Mouse (Mus musculus): Measurements from ENCODE around the gene Ap5m1. TPM values are rescaled to one million over a fixed set of nuclear protein-coding genes. Genes with fewer than 3 reads are reported as not detected.
A peak's percentile ranks its signal among the peaks of the same experiment; 100 is the strongest.

Gene Ap5m1
- polyA plus RNA-seq (2012; rRNA removed) = 17.9 and 21.2 TPM in 2 replicates

DNA sequence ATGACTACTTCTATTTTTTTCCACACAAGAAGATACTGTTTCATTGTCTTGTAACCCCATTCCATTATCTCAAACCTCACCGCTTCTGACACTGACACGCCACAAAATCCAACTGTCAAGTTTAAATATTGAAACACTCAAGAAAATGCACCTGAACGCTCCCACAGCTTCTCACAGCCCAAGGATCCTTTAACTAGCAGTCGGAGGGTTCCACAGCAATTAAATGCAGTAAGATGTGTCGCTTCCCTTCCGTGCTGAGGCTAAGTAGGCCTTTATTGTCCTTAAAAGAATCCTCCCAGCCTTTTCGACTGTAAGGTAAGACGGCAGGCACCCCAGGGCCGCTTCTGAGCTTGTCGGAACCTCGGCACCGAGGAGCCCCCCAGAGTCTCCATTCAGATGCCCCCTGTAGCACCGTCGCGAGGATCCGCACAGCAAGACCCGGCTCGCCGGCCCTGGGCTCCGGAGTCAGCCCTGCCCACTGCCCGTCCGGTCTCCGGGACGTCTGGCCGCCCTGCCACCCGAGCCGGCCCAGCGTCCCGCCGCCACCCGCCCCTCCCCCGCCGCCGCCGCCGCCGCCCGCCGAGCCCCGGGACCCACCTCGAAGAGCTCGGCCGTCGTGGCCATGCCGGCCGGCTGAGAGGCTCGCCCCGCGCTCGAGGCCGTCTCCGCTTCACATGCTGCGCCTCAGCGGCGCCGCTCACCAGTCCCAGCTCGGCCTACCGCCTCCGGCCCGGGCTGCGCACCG, at the start of gene Ap5m1:
Ap5m1 (plus strand) TSS at position 569 of the 745 bp plus-strand sequence.
- H3K36me3 ChIP-seq (ENCODE audit: control insufficient read depth, insufficient read depth, low read length) = no peaks in the 10 kb centered on the region
- H3K4me3 ChIP-seq (ENCODE audit: insufficient read depth, low read depth, low read length) = peak within 1 kb of the TSS; percentile 86
- under 1% methylated on average over 51 of the region's 62 CpGs for WGBS
- no peaks in the 10 kb centered on the region; the same call in 1 of the 2 replicates for H3K4me1 ChIP-seq (ENCODE audit: control insufficient read depth, insufficient read depth, low read length)
- TF ChIP-seq POLR2A (IDR thresholded peaks at IDR 0.05; ENCODE audit: low read depth, low read length) (no peak), CTCF (conservative IDR thresholded peaks at IDR 0.05; ENCODE audit: insufficient read depth, insufficient read length, low read depth, low read length) (no peak)
- H3K27ac ChIP-seq (ENCODE audit: insufficient read depth, low read depth, low read length) = peak within 1 kb of the TSS; percentile 94
- peak; percentile 3 for DNase-seq
- H3K27me3 ChIP-seq (replicated peaks; ENCODE audit: control insufficient read depth, insufficient read depth, low read length) = no peaks in the 10 kb centered on the region

DNA sequence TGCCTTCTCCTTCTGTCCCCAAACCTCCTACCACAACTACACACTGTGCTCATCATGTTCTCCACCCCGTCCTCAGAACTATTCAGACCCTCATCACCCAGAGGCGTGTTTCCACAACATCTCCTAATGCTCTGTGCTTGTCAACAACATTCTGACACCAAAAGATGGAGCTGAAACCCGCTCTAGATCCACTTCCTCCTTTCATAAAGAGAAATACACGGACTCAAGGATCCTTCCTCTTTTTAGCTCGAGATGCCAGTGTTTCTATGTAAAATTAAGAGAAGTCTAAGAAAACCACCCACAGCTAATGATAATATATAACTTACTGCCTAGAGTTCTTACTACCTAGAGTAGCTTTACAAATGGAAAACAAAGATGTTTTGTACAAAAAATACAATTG, 46.1 kb upstream of the Ap5m1 start:
- no peak for DNase-seq
- Histone ChIP-seq H3K4me3 (ENCODE audit: insufficient read depth, low read depth, low read length) (no peak overlapping the region), H3K4me1 (ENCODE audit: control insufficient read depth, insufficient read depth, low read length) (no peaks in the 10 kb centered on the region), H3K27ac (ENCODE audit: insufficient read depth, low read depth, low read length) (no peak overlapping the region), H3K36me3 (ENCODE audit: control insufficient read depth, insufficient read depth, low read length) (no peaks in the 10 kb centered on the region; the same call in 1 of the 2 replicates), H3K27me3 (replicated peaks; ENCODE audit: control insufficient read depth, insufficient read depth, low read length) (no peaks in the 10 kb centered on the region)
- TF ChIP-seq CTCF (conservative IDR thresholded peaks at IDR 0.05; ENCODE audit: insufficient read depth, insufficient read length, low read depth, low read length) = no peak
- no peak for TF ChIP-seq POLR2A (IDR thresholded peaks at IDR 0.05; ENCODE audit: low read depth, low read length)
- WGBS = 90% methylated on average over 5 of the region's 5 CpGs

DNA sequence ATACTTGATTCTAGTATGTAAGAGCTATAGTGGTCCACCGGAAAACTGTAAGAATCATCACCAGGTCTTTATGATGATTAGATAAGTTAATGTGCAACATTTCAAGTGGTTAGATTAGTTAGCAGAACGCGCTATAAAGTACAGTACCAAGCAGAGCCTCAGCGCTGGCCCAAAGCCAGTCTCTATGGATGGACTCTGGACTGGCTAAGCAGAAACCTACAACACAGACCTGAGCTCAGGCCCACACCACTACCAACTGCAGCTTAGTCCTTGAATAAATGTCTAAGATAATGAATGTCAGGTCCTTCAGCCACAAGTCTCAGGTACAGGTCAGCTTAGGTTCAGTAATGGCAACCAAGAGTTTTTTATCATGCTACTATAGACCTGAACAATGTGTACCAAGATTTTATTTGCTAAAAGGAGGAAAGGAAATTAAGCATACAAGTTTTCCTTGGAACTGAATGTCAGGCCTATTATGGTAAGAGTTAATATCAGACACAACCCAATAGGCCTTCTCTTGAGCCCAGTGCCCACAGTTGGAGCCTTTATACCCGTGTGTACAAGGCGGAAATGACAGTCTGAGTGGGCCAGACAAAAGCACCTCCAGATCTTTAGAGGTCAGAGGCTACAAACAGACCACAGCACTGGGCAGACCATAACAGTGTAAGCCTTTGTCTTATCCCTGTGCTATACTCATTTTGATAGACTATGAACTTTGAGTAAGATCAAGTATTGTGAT, 38.7 kb upstream of the Ap5m1 start:
- H3K4me3 ChIP-seq (ENCODE audit: insufficient read depth, low read depth, low read length) = no peak overlapping the region
- peak; percentile 17 for DNase-seq
- no peaks in the 10 kb centered on the region for H3K4me1 ChIP-seq (ENCODE audit: control insufficient read depth, insufficient read depth, low read length)
- no peaks in the 10 kb centered on the region for H3K27me3 ChIP-seq (replicated peaks; ENCODE audit: control insufficient read depth, insufficient read depth, low read length)
- 71% methylated on average over 6 of the region's 6 CpGs for WGBS
- no peak overlapping the region for H3K27ac ChIP-seq (ENCODE audit: insufficient read depth, low read depth, low read length)
- no peak for TF ChIP-seq POLR2A (IDR thresholded peaks at IDR 0.05; ENCODE audit: low read depth, low read length)
- no peaks in the 10 kb centered on the region for H3K36me3 ChIP-seq (ENCODE audit: control insufficient read depth, insufficient read depth, low read length)

DNA sequence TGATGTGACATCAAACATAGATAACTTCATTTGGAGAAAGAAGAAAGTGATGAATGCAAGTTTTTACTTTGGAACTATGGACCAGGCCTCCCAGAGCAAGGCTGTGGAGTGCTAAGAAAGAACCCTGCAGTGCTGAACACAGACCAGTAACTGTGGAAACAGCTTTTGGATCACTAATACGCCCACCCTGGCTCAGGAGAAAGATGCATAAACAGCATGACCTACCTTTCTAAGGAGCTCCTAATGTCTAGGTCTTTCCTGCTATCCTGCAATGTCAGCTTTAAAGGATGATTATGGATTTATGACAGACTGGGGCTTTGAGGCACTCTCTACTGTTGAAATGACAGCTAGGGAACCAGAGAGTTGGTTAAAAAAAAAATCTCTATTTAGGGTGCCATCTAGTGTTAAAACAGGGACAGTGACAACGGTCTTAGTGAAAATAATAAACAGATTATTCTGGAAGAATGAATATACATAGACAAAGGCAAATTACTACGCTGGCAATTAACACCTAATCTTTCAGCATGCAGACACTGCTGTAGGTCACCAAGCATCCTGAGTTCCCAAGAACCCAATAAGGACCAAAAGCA, 38.0 kb upstream of the Ap5m1 start:
- DNase-seq = no peak
- WGBS = 82% methylated on average over 3 of the region's 3 CpGs
- 0 out of 2 replicates have a peak, but pooled peaks cover 1% of the 10 kb centered on the region for H3K36me3 ChIP-seq (ENCODE audit: control insufficient read depth, insufficient read depth, low read length)
- H3K27me3 ChIP-seq (replicated peaks; ENCODE audit: control insufficient read depth, insufficient read depth, low read length) = no peaks in the 10 kb centered on the region
- H3K4me3 ChIP-seq (ENCODE audit: insufficient read depth, low read depth, low read length) = no peak overlapping the region
- no peaks in the 10 kb centered on the region for H3K4me1 ChIP-seq (ENCODE audit: control insufficient read depth, insufficient read depth, low read length)
- TF ChIP-seq POLR2A (IDR thresholded peaks at IDR 0.05; ENCODE audit: low read depth, low read length) (no peak), CTCF (conservative IDR thresholded peaks at IDR 0.05; ENCODE audit: insufficient read depth, insufficient read length, low read depth, low read length) (no peak)
- no peak overlapping the region for H3K27ac ChIP-seq (ENCODE audit: insufficient read depth, low read depth, low read length)

DNA sequence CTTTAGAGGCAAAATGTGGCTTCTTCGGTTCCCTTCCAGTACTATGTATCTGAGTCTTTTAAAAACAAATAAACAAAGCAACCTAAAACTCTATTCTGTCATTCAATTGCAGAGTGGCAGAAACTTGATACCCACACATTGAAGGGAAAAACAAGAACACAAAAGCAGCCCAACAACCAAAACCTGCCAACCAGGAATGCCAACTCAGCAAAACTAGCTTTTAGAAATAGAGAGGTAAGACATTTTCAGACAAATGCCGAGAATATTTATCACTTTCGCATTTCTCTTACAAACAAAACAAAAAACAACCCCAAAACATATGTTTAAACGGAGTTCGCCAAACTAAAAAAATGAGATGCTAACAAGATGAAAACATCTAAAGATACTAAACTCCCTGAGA, 36.9 kb upstream of the Ap5m1 start:
- H3K27ac ChIP-seq (ENCODE audit: insufficient read depth, low read depth, low read length) = no peak overlapping the region
- H3K36me3 ChIP-seq (ENCODE audit: control insufficient read depth, insufficient read depth, low read length) = peaks cover 1% of the 10 kb centered on the region; the same call in 1 of the 2 replicates
- no peak for DNase-seq
- no peak overlapping the region for H3K4me3 ChIP-seq (ENCODE audit: insufficient read depth, low read depth, low read length)
- WGBS = 93% methylated on average over 5 of the region's 5 CpGs
- no peaks in the 10 kb centered on the region for H3K4me1 ChIP-seq (ENCODE audit: control insufficient read depth, insufficient read depth, low read length)
- TF ChIP-seq POLR2A (IDR thresholded peaks at IDR 0.05; ENCODE audit: low read depth, low read length) = no peak
- no peak for TF ChIP-seq CTCF (conservative IDR thresholded peaks at IDR 0.05; ENCODE audit: insufficient read depth, insufficient read length, low read depth, low read length)
- no peaks in the 10 kb centered on the region for H3K27me3 ChIP-seq (replicated peaks; ENCODE audit: control insufficient read depth, insufficient read depth, low read length)

DNA sequence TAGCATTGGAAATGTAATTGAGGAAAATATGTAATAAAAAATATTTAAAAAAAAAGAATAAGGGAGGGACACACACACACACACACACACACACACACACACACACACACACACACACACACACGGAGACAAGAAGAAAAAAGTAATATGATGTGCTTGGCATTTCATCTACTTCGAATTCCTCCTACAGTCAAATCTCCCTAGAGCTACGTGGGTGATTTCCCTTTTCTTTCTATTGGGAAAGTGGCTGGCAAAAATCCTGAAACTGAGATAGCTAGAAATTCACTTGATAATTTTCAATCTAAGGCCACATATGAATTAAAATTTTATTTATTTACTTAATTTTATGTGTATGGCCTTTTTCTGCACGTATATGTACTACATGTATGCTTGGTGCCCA, 20.3 kb upstream of the Ap5m1 start:
- H3K36me3 ChIP-seq (ENCODE audit: control insufficient read depth, insufficient read depth, low read length) = no peaks in the 10 kb centered on the region; the same call in 1 of the 2 replicates
- H3K27me3 ChIP-seq (replicated peaks; ENCODE audit: control insufficient read depth, insufficient read depth, low read length) = no peaks in the 10 kb centered on the region
- H3K4me3 ChIP-seq (ENCODE audit: insufficient read depth, low read depth, low read length) = no peak overlapping the region
- H3K27ac ChIP-seq (ENCODE audit: insufficient read depth, low read depth, low read length) = no peak overlapping the region
- TF ChIP-seq CTCF (conservative IDR thresholded peaks at IDR 0.05; ENCODE audit: insufficient read depth, insufficient read length, low read depth, low read length) = no peak
- TF ChIP-seq POLR2A (IDR thresholded peaks at IDR 0.05; ENCODE audit: low read depth, low read length) = no peak
- DNase-seq = no peak
- WGBS = 95% methylated on average over 4 of the region's 4 CpGs
- H3K4me1 ChIP-seq (ENCODE audit: control insufficient read depth, insufficient read depth, low read length) = no peaks in the 10 kb centered on the region

DNA sequence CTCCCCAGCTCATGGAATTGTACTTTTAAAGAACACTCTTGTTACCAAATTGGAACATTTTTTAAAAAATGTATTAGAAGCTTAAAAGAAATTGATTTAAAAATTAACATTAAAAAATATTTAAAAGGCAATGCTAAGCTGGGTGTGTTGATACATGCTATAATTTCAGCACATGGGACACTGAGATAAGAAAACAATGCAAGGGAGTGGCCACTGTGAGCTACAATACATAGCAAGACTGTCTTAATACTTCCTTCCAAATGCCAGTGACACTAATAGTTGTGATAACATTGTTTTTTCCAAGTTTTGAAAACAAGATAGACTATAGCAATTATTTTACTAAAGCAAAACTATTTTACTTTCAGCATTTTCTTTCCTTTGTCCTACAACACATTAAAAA, 16.4 kb upstream of the Ap5m1 start:
- Histone ChIP-seq H3K4me1 (ENCODE audit: control insufficient read depth, insufficient read depth, low read length) (no peaks in the 10 kb centered on the region), H3K27ac (ENCODE audit: insufficient read depth, low read depth, low read length) (no peak overlapping the region), H3K36me3 (ENCODE audit: control insufficient read depth, insufficient read depth, low read length) (no peaks in the 10 kb centered on the region; the same call in 1 of the 2 replicates), H3K4me3 (ENCODE audit: insufficient read depth, low read depth, low read length) (no peak overlapping the region), H3K27me3 (replicated peaks; ENCODE audit: control insufficient read depth, insufficient read depth, low read length) (no peaks in the 10 kb centered on the region)
- TF ChIP-seq CTCF (conservative IDR thresholded peaks at IDR 0.05; ENCODE audit: insufficient read depth, insufficient read length, low read depth, low read length) (no peak), POLR2A (IDR thresholded peaks at IDR 0.05; ENCODE audit: low read depth, low read length) (no peak)
- DNase-seq = no peak

Measured in kidney, adult 2 months (tissue).